Mouse (Mus musculus) B cell, adult 2 months (primary cell): ENCODE measurements around the gene Yif1a.
A peak's percentile ranks its signal among the peaks of the same experiment; 100 is the strongest.

ENCODE experiments used
- DNase-seq, 2 experiments: peaks; one replicate each; pipeline ENCODE4 v3.0.0; 2022

The Yif1a gene

DNA sequence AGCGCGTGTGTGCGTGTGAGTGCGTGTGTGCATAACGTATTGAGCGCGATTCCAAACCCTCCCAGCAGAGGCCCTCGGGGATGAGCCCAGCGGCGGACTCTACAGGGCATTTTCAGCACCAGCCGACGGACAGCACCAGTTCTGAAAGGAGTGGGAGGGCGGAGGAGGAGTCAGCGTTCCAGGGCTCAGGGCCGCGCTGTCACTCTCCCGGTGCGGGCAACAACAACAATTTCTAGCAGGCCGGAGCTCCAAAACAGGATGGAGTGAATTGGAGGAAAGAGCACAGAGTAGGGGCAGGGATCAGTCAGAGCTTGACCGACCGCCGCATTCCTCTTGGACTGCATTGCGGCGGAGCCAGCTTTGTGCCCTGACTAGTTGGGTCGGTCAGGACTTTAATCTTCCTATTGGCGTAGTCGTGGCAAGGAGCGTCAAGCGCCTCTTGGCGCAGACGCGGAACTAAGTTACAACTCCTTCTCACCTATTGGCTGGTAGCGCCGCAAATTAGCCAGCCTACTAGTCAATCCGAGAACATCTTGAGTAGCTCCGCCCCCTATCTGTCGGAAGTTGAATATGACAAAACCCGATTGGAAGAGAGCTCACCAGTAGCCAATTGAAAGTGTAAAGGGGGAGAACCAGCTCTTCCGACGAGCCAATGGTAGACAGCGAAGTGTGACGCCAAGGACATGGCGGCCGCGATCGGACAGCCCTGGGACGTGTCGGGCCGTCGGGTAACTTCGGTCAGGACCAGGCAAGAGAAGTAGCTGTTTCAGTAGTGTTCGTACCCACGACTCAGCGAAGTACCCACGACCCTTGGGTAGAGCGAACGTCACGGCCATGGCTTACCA, at the start of gene Yif1a:
Gene Yif1a, plus strand, starts transcription at position 655 of the 845 bp plus-strand sequence.
- DNase-seq, result peak; percentile 91 to 92

DNA sequence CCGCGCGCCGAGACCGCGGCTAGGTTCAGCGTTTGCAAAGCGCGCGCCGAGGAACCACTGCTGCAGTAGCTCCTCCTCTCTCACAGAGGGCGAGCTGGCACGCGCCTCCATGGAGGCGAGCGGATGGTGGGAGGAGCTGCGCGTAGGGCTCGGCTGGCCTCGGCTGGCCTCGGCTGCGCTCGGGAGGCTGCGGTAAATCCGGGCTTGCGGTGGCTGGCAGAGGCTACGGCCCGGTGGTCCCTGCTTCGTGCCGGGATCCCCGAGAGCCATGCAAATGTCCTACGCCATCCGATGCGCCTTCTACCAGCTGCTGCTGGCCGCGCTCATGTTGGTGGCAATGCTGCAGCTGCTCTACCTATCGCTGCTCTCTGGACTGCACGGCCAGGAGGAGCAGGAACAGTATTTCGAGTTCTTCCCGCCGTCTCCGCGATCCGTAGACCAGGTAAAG, 49.6 kb upstream of the Yif1a start, which contains the start of the genes B4gat1 and AC124502.3:
Gene B4gat1, plus strand, starts transcription at position 118 of the 448 bp plus-strand sequence.
Gene AC124502.3, plus strand, starts transcription at position 183 of the 448 bp plus-strand sequence.
- peak; percentile 84 for DNase-seq

DNA sequence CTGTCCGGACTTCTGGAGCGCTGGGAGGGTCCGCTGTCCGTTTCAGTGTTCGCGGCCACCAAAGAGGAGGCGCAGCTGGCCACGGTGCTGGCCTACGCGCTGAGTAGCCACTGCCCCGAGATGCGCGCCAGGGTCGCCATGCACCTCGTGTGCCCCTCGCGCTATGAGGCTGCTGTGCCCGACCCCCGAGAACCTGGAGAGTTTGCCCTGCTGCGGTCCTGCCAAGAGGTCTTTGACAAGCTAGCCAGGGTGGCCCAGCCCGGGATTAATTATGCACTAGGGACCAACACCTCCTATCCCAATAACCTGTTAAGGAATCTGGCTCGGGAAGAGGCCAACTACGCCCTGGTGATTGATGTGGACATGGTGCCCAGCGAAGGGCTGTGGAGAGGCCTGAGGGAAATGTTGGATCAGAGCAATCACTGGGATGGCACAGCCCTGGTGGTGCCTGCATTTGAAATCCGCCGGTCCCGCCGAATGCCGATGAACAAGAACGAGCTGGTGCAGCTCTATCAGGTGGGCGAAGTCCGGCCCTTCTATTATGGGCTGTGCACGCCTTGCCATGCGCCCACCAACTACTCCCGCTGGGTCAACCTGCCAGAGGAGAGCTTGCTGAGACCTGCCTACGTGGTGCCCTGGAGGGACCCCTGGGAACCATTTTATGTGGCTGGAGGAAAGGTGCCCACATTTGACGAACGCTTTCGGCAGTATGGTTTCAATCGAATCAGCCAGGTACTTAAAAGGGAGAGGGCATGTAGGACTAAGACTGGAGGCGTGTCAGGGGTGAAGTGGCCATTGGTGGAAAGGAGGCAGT, 48.8 kb upstream of the Yif1a start:
- no peak for DNase-seq

DNA sequence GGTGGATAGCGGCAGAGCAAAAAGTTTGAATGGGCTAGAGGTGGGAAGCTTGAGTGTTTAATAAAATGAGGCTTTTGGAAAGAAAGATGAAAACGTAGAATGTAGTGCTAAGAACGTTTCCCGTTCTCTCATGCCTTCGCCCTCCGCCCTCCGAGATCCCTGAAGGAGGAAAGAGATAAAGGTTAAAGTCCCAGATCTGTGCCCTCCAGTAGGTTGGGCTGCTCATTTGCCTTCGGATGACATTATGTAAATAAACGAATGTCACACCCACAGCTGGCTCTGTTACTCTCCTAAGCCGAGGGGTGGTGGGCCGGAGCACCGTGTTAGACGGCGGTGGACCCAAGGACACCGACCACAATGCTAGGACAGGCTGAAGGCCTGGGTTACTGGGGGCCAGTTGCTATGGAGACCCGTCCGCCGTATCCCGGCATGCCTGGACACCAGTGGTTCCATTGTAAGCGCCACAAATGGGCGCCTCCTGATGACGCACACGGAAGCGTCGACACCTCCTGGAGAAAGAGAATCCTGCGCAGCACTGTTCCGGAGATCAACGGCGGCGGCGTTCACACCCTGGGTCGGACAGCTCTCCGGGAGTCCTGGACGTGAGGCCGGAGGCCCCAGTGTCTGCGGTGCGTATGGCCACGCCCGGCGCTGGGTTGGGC, 47.3 kb upstream of the Yif1a start, which contains the start of gene Brms1:
Gene Brms1, plus strand, starts transcription at position 493 of the 662 bp plus-strand sequence.
- DNase-seq, result peak; percentile 91 to 92

DNA sequence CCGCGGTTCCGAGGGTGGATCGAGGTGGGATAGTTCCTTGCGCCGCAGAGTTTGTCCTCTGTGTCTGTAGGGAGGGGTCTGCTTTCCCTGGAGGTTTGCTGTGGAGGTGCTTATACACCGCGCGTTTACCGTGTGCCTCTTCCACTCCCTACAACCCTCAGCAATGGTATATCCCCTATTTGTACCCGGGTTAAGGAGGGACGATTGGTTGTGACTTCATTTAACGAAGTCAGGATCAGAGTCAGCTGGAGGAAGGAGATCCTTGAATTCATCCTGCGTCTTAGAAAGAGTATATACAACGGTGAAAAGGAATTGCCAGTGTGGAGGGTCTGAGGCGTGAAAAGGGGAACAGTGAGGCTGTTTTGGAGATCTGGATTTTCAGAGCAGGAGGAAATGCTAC, 46.8 kb upstream of the Yif1a start:
- no peak for DNase-seq

DNA sequence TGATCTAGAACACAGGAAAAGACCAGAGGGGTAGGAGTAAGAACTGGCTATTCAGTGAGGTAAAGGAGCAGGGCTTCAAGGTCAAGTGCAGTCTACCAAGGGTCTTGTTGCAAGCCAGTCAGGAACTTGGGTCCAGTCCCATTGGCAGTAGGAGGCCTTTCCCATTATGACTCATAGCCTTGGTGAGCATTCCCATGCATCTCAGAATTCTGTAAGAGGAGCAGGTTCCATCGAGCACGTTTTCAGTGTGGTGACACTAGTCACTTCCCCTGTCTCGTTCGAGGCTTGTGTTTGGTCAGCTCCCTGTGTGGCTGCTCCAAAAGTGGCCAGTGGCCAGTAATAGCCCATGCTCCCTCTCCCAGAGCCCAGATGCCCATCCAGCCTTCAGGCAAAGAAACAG, 42.8 kb upstream of the Yif1a start:
- DNase-seq, result no peak

DNA sequence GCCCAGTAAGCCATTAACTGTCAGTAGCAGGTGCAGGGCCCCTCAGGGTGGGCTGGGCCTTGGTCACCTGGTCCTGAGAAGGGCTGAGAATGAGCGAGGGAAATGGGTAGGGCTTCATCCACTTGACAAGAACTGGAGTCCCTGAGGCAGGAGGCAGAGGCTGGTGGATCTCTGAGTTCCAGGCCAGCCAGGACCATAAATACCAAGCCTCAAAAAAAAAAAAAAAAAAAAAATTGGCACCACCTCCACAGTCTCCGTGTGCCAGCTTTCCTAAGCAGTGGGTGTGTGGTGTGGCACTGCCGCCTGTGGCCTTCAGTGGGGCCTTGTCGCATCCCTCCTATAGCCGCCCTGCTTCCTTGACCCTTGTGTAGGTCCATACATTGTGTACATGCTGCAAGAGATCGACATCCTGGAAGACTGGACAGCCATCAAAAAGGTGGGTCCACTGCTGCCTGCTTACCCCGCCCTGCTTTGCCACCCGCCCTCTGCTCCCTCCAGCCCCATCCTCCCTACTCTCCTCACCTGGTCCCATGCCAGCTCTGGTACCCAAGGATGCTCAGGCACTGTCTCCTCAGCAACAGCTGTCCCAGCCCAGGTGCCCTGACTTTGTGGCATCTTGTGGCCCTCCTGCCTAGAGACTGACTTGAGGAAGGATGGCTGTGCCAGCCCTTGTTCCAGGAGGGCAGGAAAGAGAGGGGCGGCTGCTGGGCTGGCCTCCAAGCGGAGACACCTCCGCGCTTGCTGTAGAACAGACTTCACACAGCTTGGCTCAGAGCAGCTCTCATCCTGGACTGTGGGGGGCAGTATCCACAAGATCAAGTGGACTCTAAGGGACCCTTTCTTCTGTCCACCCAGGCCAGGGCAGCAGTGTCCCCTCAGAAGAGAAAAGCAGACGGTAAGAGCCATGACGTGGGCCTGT, 39.9 kb upstream of the Yif1a start:
- DNase-seq, result no peak

DNA sequence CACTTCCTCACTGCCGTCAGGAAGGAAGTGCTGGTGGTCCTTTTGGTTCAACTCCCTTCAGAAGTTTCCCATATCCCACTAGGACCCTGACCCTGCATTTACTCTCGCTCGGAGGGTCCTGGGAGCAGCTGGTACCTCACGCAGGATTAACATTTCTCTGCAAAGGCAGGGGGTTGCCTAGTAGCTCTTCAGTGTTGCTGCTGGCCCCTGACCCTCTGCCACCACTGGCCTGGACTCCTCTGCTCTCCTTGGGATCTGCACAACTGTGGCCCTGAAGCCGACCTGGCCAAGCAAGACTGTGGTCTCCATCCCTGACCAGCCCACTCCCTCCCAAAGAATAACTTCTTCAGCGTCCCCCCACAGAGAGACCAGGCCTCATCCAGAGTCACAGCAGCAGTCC, 39.0 kb upstream of the Yif1a start:
- no peak for DNase-seq

DNA sequence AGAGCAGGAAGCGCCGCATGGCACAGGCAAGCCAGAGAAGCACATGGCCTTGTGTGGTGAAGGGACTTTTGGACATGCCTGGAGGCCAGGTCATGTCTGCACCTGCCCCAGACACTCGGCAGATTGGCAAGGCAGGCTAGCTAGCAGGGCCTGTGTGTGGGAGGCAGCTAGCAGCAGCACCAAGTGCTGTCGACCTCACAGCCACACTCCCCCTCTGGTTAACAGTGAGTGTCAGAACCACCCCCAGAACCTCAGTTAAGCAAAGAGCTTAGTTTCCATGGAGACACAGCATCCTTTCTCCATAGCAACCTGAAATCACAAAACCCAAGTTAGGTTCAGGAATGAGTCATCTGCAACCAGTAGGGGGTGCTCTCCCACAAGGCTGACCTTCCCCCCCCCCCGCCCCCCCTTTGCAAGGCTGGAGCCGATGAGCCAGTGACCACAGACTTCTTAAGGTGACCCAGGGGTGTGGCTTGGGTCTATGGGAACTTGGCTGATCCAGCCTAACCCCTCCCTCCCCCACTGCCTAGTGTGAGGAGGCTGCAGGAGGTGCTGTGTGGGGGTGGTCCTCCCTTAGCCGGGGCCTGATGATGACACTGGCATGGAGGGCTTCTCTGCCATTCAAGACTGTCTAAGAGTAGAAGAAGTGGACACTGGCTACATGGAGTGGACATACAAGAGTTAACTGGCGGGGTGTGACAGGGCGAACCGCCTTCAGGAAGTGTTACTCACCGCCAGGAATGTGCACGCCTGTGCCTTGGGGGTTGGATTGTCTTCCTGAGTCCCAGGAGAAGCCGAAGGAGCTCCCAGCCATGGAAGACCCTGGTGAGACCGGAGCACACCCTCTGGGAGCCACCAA, 38.1 kb upstream of the Yif1a start, which contains the start of gene Rin1:
Gene Rin1, plus strand, starts transcription at position 435 of the 859 bp plus-strand sequence.
- peak; percentile 53 to 59 for DNase-seq

DNA sequence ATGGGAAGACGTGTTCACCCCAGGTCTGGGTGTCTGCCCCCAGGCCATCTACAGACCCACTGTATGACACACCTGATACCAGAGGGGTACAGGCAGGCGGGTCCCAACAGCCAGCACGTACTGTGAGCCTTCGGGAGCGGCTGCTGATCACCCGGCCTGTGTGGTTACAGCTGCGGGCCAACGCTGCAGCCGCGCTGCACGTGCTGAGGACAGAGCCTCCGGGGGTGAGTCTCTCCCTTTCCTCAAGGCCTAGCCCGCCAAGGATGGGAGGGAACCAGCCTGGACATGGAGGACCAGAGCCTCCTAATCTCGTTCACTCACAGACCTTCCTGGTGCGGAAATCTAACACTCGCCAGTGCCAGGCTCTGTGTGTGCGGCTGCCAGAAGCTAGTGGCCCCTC, 37.3 kb upstream of the Yif1a start:
- DNase-seq, result no peak

DNA sequence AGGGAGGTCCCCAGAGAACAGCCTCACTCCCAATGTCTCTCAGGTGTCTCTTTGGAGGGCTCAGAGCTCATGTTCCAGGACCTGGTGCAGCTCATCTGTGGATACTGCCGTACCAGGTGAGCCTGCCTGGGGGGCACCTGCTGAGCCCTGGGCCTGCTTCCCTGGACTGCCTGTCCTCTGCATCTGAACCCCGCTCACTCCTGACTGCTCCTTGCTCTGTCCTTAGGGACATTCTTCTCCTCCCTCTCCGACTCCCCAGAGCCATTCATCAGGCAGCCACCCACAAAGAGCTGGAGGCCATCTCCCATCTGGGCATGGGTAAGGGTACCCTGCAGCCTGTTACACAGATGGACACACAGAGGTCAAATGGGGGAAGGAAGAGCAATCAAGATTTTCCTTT, 36.8 kb upstream of the Yif1a start:
- no peak for DNase-seq

DNA sequence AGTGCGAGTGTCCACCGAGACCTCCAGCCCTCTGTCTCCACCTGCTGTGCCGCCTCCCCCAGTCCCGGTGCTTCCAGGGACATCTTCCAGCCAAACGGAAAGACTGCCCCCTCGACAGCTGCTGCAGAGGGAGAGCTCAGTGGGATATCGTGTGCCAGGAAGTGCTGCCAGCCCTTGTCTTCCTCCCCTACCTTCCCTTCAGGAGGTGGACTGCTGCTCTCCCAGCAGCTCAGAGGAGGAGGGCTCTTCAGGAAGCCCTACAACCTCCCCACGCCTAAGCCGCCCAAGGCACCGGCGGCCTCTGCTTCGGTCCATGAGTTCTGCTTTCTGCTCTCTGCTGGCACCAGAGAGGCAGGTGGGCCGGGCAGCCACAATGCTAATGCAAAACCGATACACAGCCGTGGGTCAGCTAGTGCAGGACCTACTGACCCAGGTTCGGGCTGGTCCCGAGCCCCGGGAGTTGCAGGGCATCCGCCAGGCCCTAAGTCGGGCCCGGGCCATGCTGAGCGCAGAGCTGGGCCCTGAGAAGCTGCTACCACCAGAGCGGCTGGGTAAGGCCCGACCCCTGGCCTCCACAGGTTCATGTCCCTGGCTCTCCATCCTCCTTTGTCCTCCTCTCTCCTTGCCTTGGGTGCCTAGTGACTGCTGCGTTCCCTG, 36.0 kb upstream of the Yif1a start:
- no peak for DNase-seq

DNA sequence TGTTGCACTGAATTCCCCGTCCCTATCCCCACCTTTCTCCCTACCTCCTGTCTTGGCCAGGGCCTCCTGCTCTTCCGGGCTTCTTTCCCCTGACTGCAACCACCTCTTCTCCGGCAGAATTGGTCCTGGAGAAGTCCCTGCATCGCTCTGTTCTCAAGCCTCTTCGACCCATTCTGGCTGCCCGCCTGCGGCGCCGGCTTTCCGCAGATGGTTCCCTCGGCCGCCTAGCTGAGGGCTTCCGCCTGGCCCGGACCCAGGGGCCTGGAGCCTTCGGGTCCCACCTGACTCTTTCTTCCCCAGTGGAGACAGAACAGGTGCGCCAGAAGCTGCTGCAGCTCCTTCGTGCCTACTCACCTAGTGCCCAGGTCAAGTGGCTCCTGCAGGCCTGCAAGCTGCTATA, 35.5 kb upstream of the Yif1a start:
- DNase-seq, result no peak

DNA sequence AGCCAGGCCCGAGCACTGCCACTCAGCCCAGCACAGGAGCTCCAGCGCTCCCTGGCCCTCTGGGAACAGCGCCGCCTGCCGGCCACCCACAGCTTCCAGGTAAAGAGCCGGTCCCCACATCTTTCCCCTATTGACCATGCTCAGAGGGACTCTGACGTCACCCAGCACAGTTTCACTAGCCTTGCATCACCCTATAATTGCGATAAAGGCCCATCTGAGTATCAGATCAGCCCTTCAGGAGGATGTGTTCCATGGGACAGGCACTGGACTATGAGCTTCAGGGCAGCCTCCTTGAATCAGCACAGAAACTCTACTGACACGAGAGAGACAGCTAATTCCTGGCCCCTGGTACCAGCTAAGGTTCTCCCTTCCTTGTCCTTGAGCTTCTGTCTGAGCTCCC, 34.4 kb upstream of the Yif1a start:
- DNase-seq, result peak; percentile 78

DNA sequence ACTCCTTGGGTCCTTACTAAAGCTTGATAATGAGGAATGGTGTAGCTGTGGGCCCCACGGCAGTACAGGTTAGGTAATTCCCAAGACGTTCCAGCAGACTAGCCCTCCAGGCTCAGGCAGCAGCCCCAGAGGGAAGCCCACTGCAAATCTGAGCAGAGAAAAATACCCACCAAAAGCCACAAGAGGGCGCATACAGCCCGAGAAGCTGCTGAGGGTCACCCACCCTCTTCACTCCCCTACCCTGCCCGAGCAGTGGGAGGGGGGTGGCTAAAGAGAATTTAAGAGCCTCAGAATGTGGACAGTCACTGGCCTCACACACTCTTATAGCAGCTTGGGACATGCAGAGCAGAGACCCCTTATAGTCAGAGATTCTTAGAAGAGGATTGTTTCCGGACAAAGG, 32.1 kb upstream of the Yif1a start:
- DNase-seq, result peak; percentile 46 to 50

DNA sequence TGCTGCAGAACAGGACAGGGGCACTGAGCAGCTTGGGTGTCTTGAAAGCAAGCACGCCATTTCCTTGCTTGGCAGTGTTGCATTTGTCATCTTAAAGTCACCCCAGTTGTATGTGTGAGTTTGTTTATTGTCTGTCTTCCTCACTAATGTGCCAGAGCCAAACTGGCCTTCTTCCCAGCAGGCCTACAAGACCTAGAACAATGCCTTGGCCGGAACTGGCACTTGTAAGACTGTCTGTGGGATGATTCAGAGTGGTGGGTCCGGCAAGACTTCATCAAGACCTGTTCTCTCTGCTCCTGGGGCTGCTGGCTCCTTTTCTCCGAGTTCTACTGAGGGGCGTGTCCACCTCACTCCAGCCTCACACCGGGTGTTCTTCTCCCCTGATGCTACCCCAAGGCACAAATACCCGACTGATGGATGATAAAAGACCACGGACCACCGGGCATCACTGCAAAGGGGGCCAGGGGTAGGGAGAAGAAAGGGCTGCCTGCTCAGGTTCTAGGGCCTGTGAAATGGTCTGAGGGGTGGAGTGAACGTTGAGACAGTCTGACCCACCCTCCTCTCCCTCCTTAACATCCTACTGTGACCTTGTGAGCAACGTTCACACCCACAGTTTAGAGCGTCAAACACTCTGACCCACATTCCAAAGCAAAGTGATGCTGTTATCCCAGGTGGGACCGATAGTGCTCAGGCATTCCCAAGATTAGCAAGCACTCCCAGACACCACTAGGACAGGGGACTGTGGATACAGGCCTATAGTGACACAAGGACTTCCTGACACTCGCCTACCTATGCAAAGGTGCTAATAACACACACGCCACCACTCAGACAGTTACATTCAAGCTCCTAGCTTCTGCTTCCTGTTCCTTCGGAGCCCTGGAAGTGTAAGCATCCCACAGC, 30.2 kb upstream of the Yif1a start:
- DNase-seq, result no peak

DNA sequence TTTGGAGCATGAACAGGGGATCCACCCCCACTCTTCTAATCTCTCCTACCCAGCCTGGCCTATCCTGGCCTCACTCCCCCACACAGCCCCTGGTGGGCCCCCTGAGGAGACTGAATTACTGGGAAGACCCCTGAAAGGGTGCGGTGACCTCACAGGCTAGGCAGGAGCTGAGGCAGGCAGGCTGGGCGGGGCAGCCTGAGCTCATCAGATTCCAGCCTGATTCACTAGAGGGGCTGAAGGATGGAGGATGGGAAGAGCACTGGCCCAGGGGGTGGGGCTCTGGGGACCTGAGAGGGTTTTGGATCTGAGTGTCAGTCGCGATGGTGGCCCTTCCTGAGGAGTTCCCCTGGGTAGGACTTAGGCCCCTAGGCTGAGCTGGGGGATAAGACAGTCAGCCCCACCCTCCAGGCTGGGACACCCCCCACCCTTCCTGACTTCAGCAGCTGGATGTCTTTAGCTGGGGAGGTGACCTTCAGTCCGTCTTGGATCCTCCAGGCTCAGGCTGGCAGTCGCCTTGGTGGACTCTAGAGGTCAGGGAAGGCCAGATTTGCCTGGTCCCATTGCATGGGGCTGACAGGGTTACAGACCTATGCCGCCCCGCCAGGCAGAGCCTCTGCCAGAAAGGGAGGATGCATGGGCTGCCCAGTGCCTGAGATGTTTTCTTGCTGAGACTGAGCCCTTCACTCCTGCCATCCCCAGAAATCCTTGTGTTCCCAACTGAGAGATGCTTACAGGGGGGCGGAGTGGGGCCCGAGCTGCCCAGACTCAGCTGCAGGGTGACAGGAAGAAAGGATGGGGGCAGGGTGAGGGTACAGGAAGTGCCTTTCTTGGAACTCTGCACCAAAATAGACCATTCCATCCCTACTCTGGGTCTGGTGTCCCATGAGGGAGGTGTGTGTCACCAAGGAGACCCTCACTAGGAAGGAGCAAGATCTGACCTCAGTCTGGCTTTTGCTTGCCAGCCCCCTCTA, 29.3 kb upstream of the Yif1a start:
- DNase-seq, result no peak
